ENCODE assay signal across 12 mouse cellular contexts in the genomic region with DNA sequence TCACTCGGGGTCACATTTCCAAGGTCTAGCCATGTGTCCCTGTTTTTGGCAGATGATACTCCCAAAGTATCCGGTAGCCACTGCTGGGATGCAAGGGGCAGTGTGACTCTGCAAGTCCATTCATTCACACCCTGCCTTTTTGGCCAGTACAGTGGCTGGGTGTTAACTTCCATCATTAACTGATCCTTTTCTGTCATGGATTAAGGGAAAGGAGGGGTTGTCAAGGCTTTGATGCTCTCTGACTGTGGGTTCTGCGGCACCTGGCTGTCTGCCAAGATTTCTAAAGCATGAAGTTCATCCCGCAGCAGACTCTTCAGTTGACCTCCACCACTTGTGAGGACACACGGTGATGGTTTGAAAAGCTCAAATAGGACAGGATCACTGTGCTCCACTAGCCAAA. TPM values are rescaled to one million over a fixed set of nuclear protein-coding genes. Genes with fewer than 3 reads are reported as not detected.
DNase-seq lines count a peak whose midpoint lies in the region.
"Had no signal": no experiment of that assay in that cellular context is flagged by ENCODE, and none has a peak within 500 bp of the region (broad histone marks: within the 10 kb centered on the region; RNA-seq: fewer than 3 reads in every experiment).

No protein-coding gene starts in this region.

- DNase-seq in cerebellum, postnatal 14 days = peak; percentile 28
- DNase-seq in cerebellum, adult 11 months = no peak
- peak; percentile 22 to 42 for DNase-seq in kidney, postnatal 36 days
- no peak for DNase-seq in kidney, adult 18-20 months
- peak; percentile 35 for DNase-seq in adrenal gland, adult 2 months
- peak; percentile 23 for DNase-seq in gastrocnemius, postnatal 14 days
- DNase-seq in right cerebral cortex, postnatal 10 days (ENCODE audit: low spot score in 2 of 2) = no peak
- DNase-seq in embryo, embryonic 11 days = no peak
- DNase-seq: heart, postnatal 4 days; lung, adult 18-20 months; spleen, adult 18-20 months; thymus, adult 2 months had no signal

- intact Hi-C loops in gastrocnemius, postnatal 14 days (cut with DNase I; ENCODE audit: low total_unique reads) = no loop called here

RNA-seq across cellular contexts. Expression of gene BC005561, which starts 16.6 kb away (rescaled TPM):
- total RNA-seq in adrenal gland, adult 2 months (2021) = 10 to 100 TPM in 1 of 2 experiments, 1 to 10 TPM in 1; 6.3 to 14.3 TPM
- 0.89 and 1.8 TPM in 2 replicates for polyA plus RNA-seq in adrenal gland, adult 2 months (2012; rRNA removed)
- 1 to 10 TPM; 3.5 to 4.2 TPM for total RNA-seq in gastrocnemius, postnatal 14 days (2021)

RNA-seq across cellular contexts. Expression of gene Pkd2, which starts 32.3 kb away (rescaled TPM):
- total RNA-seq in adrenal gland, adult 2 months (2021) = 10 to 100 TPM; 33.0 to 44.4 TPM
- polyA plus RNA-seq in adrenal gland, adult 2 months (2012; rRNA removed) = 21.9 and 33.1 TPM in 2 replicates
- total RNA-seq in gastrocnemius, postnatal 14 days (2021) = 10 to 100 TPM; 19.6 to 21.1 TPM

RNA-seq across cellular contexts. Expression of gene Spp1, which starts 56.6 kb away (rescaled TPM):
- total RNA-seq in adrenal gland, adult 2 months (2021) = 100 to 1,000 TPM; 175 to 300 TPM
- 12.6 and 26.8 TPM in 2 replicates for polyA plus RNA-seq in adrenal gland, adult 2 months (2012; rRNA removed)
- 1 to 10 TPM in 1 of 2 experiments, under 1 TPM in 1; 0.58 to 4.2 TPM for total RNA-seq in gastrocnemius, postnatal 14 days (2021)

Comparison
In these comparisons a context has a peak if more than half of its experiments do, and no peak if none do; other contexts are left out.
1. DNase-seq: peak in cerebellum, postnatal 14 days (2 of 2), kidney, postnatal 36 days (2 of 2), adrenal gland, adult 2 months (single experiment) and gastrocnemius, postnatal 14 days (single experiment); none in cerebellum, adult 11 months (single experiment), kidney, adult 18-20 months (single experiment), right cerebral cortex, postnatal 10 days (0 of 2) and embryo, embryonic 11 days (single experiment).
2. RNA of gene Spp1, which starts 56.6 kb away (total RNA-seq): 175 to 300 TPM in adrenal gland, adult 2 months; 0.58 to 4.2 TPM in gastrocnemius, postnatal 14 days; every median in the first group is over 10 times any median in the second.